Mouse (Mus musculus) MEL (cell line): Measurements from ENCODE around the gene Polr2h.

ENCODE experiments used
- CTCF ChIP-seq, 3 experiments: IDR thresholded peaks in 2 of 3; conservative IDR thresholded peaks in 1 of 3; 2 replicates each; pipeline ENCODE4 v1.5.1; 2011 to 2012; ENCODE audit warnings: low read length in 3 of 3, low read depth in 2 of 3, mild to moderate bottlenecking in 2 of 3, improper control_type of control experiment in 1 of 3, inconsistent platforms in 1 of 3, mixed read lengths in 1 of 3, moderate library complexity in 1 of 3; ENCODE audit not compliant: control insufficient read depth in 1 of 3, insufficient read depth in 1 of 3, poor library complexity in 1 of 3, severe bottlenecking in 1 of 3
- ELF1 ChIP-seq: IDR thresholded peaks from 2 replicates; pipeline ENCODE4 v1.6.1; 2014; ENCODE audit warnings: low read depth, mild to moderate bottlenecking, inconsistent platforms, low read length, improper control_type of control experiment, moderate library complexity
- ETS1 ChIP-seq: IDR thresholded peaks from 2 replicates; pipeline ENCODE4 v1.6.1; 2012; ENCODE audit warnings: low read depth, mild to moderate bottlenecking, inconsistent platforms, low read length, improper control_type of control experiment, moderate library complexity
- POLR2A ChIP-seq, 2 experiments: IDR thresholded peaks; 2 replicates each; pipeline ENCODE4 v1.6.1; 2011 to 2012; ENCODE audit warnings: low read length in 2 of 2, mild to moderate bottlenecking in 2 of 2, control low read depth in 1 of 2, improper control_type of control experiment in 1 of 2, low read depth in 1 of 2, moderate library complexity in 1 of 2; ENCODE audit not compliant: control insufficient read depth in 1 of 2, insufficient read depth in 1 of 2, poor library complexity in 1 of 2
- TAL1 ChIP-seq: IDR thresholded peaks from 2 replicates; pipeline ENCODE4 v1.6.1; 2012; ENCODE audit warnings: mild to moderate bottlenecking, inconsistent platforms, low read length, moderate library complexity, mixed read lengths

- TF ChIP-seq CTCF (IDR thresholded peaks at IDR 0.05 in 2 of 3, conservative IDR thresholded peaks at IDR 0.05 in 1 of 3; ENCODE audit: control insufficient read depth in 1 of 3, insufficient read depth in 1 of 3, low read depth in 2 of 3, low read length in 3 of 3, poor library complexity in 1 of 3, severe bottlenecking in 1 of 3) (no peak), POLR2A (IDR thresholded peaks at IDR 0.05; ENCODE audit: control insufficient read depth in 1 of 2, insufficient read depth in 1 of 2, low read depth in 1 of 2, low read length in 2 of 2, poor library complexity in 1 of 2) (no peak), TAL1 (no peak), ELF1 (no peak), ETS1 (no peak)
These were observed 1.9 kb upstream of the Polr2h start for GRCm38 (mm10) chr16:20715566-20715965.
